Mouse (Mus musculus) limb, embryonic 11.5 days (tissue): ENCODE measurements around the gene Cfap97d1. TPM values are rescaled to one million over a fixed set of nuclear protein-coding genes. Genes with fewer than 3 reads are reported as not detected.

ENCODE experiments used
- ATAC-seq: fragments of 200-750 bp; cut with Nextera tagmentation; 2 replicates; pipeline ENCODE4 v1.8.0; 2017; ENCODE audit warnings: low read depth; ENCODE audit not compliant: insufficient number of reproducible peaks, low FRiP score, low TSS enrichment
- DNase-seq: peaks from one replicate; pipeline ENCODE4 v3.0.0-alpha.2; 2015; ENCODE audit warnings: low spot score
- H3K27ac ChIP-seq: fragments of 300-500 bp; sonication (generic); replicated peaks from 2 replicates; pipeline ENCODE4 v1.5.1; 2014; ENCODE audit warnings: low read depth, mild to moderate bottlenecking, low read length
- H3K27me3 ChIP-seq: fragments of 300-500 bp; sonication (generic); 2 replicates; pipeline ENCODE4 v1.6.1; 2014; ENCODE audit warnings: mild to moderate bottlenecking, low read length, mixed read lengths; ENCODE audit not compliant: control insufficient read depth, insufficient read depth
- H3K36me3 ChIP-seq: fragments of 300-500 bp; sonication (generic); 2 replicates; pipeline ENCODE4 v1.6.1; 2014; ENCODE audit warnings: mild to moderate bottlenecking, low read length, moderate library complexity, mixed read lengths; ENCODE audit not compliant: control insufficient read depth, insufficient read depth
- H3K4me1 ChIP-seq: fragments of 300-500 bp; sonication (generic); 2 replicates; pipeline ENCODE4 v1.6.1; 2014; ENCODE audit warnings: low read length, mixed read lengths; ENCODE audit not compliant: control insufficient read depth, insufficient read depth
- H3K4me2 ChIP-seq: fragments of 300-500 bp; sonication (generic); 2 replicates; pipeline ENCODE4 v1.6.1; 2014; ENCODE audit warnings: low read depth, mild to moderate bottlenecking, moderate library complexity; ENCODE audit not compliant: severe bottlenecking
- H3K4me3 ChIP-seq: fragments of 300-500 bp; sonication (generic); 2 replicates; pipeline ENCODE4 v1.5.1; 2014; ENCODE audit warnings: low read depth, low read length
- H3K9ac ChIP-seq: fragments of 300-500 bp; sonication (generic); 2 replicates; pipeline ENCODE4 v1.6.1; 2014; ENCODE audit warnings: mild to moderate bottlenecking, low read length
- H3K9me3 ChIP-seq: fragments of 300-500 bp; sonication (generic); 2 replicates; pipeline ENCODE4 v1.6.1; 2016; ENCODE audit warnings: low read length; ENCODE audit not compliant: control insufficient read depth
- WGBS: fragments of 180-500 bp; shearing (Covaris S2); extraction: QIAGEN DNeasy Blood & Tissue Kit; methylation state at CpG from one replicate; pipeline ENCODE4 v1.1.7; 2014; 5-methylcytosine and 5-hydroxymethylcytosine counted together
- polyA plus RNA-seq: library from polyadenylated mRNA; unstranded; fragments of >200 nt; fragmentation: Nextera tagmentation; extraction: Ambion mirVana; gene quantifications from 2 replicates; pipeline ENCODE4 v1.2.1, GENCODE M21; 2014

The Cfap97d1 gene
- polyA plus RNA-seq, 1 experiment from 2014 or later: not detected

- WGBS: under 1% methylated on average over 5 of the region's 5 CpGs
- Histone ChIP-seq H3K9ac (no peak overlapping the region), H3K4me3 (no peak overlapping the region), H3K27ac (no peak overlapping the region), H3K4me2 (no peak overlapping the region), H3K27me3 (peaks cover 33% of the 10 kb centered on the region), H3K36me3 (no peaks in the 10 kb centered on the region), H3K4me1 (peaks cover 32% of the 10 kb centered on the region), H3K9me3 (no peaks in the 10 kb centered on the region)
- DNase-seq: peak; percentile 90
- ATAC-seq: no peak
Observed at GRCm38 (mm10) chr11:101968791-101969190, 15.3 kb upstream of the Cfap97d1 start.

GRCm38 (mm10) chr11:101969835-101970234 lies 14.2 kb upstream of the Cfap97d1 start:
- ATAC-seq (no peak), DNase-seq (no peak)
- WGBS: 77% methylated on average over 13 of the region's 13 CpGs

GRCm38 (mm10) chr11:101971410-101971809 lies 12.7 kb upstream of the Cfap97d1 start:
- Histone ChIP-seq H3K4me2 (no peak overlapping the region), H3K9me3 (no peaks in the 10 kb centered on the region), H3K27me3 (peaks cover 7% of the 10 kb centered on the region), H3K27ac (no peak overlapping the region), H3K9ac (no peak overlapping the region), H3K36me3 (no peaks in the 10 kb centered on the region; the same call in 1 of the 2 replicates), H3K4me3 (no peak overlapping the region), H3K4me1 (peaks cover 32% of the 10 kb centered on the region)
- no peak for ATAC-seq
- WGBS: 38% methylated on average over 3 of the region's 3 CpGs
- DNase-seq: peak; percentile 48

More at GRCm38 (mm10) chr11:101969835-101970234, 14.2 kb upstream of the Cfap97d1 start:
- Histone ChIP-seq H3K4me1 (peaks cover 35% of the 10 kb centered on the region), H3K36me3 (no peaks in the 10 kb centered on the region), H3K9me3 (no peaks in the 10 kb centered on the region), H3K27me3 (peaks cover 23% of the 10 kb centered on the region), H3K4me2 (no peak overlapping the region), H3K4me3 (no peak overlapping the region), H3K27ac (no peak overlapping the region), H3K9ac (no peak overlapping the region)

- H3K9me3 ChIP-seq: no peaks in the 10 kb centered on the region
- 60% methylated on average over 3 of the region's 3 CpGs for WGBS
- H3K9ac ChIP-seq: no peak overlapping the region
- peaks cover 27% of the 10 kb centered on the region for H3K4me1 ChIP-seq
- H3K27me3 ChIP-seq: peaks cover under 1% of the 10 kb centered on the region
- H3K4me2 ChIP-seq: no peak overlapping the region
- no peak overlapping the region for H3K4me3 ChIP-seq
- DNase-seq: no peak
- H3K36me3 ChIP-seq: no peaks in the 10 kb centered on the region; the same call in 1 of the 2 replicates
- no peak overlapping the region for H3K27ac ChIP-seq
- no peak for ATAC-seq
Observed at GRCm38 (mm10) chr11:101972097-101972496, 12.0 kb upstream of the Cfap97d1 start.

GRCm38 (mm10) chr11:101972651-101973050 lies 11.4 kb upstream of the Cfap97d1 start:
- Histone ChIP-seq H3K4me3 (no peak overlapping the region), H3K4me2 (no peak overlapping the region), H3K36me3 (no peaks in the 10 kb centered on the region; the same call in 1 of the 2 replicates), H3K9ac (no peak overlapping the region; the same call in 1 of the 2 replicates), H3K27ac (no peak overlapping the region), H3K4me1 (peaks cover 23% of the 10 kb centered on the region), H3K27me3 (no peaks in the 10 kb centered on the region; the same call in 1 of the 2 replicates), H3K9me3 (no peaks in the 10 kb centered on the region)
- ATAC-seq: no peak
- DNase-seq: no peak
- 88% methylated on average over 5 of the region's 5 CpGs for WGBS

- Histone ChIP-seq H3K9me3 (no peaks in the 10 kb centered on the region), H3K36me3 (no peaks in the 10 kb centered on the region; the same call in 1 of the 2 replicates), H3K27ac (0 out of 2 replicates have a peak overlapping the region, but pooled peaks have one; percentile 8), H3K4me2 (no peak overlapping the region; the same call in 1 of the 2 replicates), H3K9ac (no peak overlapping the region), H3K4me1 (peaks cover 20% of the 10 kb centered on the region), H3K4me3 (no peak overlapping the region), H3K27me3 (no peaks in the 10 kb centered on the region)
- WGBS: 57% methylated on average over 9 of the region's 9 CpGs
- ATAC-seq: no peak
- no peak for DNase-seq
Observed at GRCm38 (mm10) chr11:101973496-101973895, 10.6 kb upstream of the Cfap97d1 start.

GRCm38 (mm10) chr11:101974181-101974580 lies 9.9 kb upstream of the Cfap97d1 start:
- DNase-seq: no peak
- Histone ChIP-seq H3K4me3 (no peak overlapping the region), H3K36me3 (no peaks in the 10 kb centered on the region; the same call in 1 of the 2 replicates), H3K9me3 (no peaks in the 10 kb centered on the region), H3K4me2 (no peak overlapping the region), H3K4me1 (peaks cover 19% of the 10 kb centered on the region), H3K27ac (no peak overlapping the region), H3K27me3 (no peaks in the 10 kb centered on the region), H3K9ac (no peak overlapping the region)
- WGBS: 35% methylated on average over 6 of the region's 6 CpGs
- no peak for ATAC-seq

- no peaks in the 10 kb centered on the region for H3K27me3 ChIP-seq
- ATAC-seq (no peak), DNase-seq (peak; percentile 43)
- no peak overlapping the region for H3K4me2 ChIP-seq
- peaks cover 19% of the 10 kb centered on the region for H3K4me1 ChIP-seq
- H3K4me3 ChIP-seq: no peak overlapping the region
- no peaks in the 10 kb centered on the region; the same call in 1 of the 2 replicates for H3K36me3 ChIP-seq
- H3K9ac ChIP-seq: no peak overlapping the region
- H3K27ac ChIP-seq: no peak overlapping the region
- WGBS: 52% methylated on average over 9 of the region's 9 CpGs
- H3K9me3 ChIP-seq: no peaks in the 10 kb centered on the region
Observed at GRCm38 (mm10) chr11:101974923-101975322, 9.2 kb upstream of the Cfap97d1 start.

GRCm38 (mm10) chr11:101976949-101977348 lies 7.1 kb upstream of the Cfap97d1 start:
- Histone ChIP-seq H3K36me3 (no peaks in the 10 kb centered on the region; the same call in 1 of the 2 replicates), H3K9ac (no peak overlapping the region)
- 91% methylated on average over 7 of the region's 7 CpGs for WGBS

More at GRCm38 (mm10) chr11:101976949-101977348, 7.1 kb upstream of the Cfap97d1 start:
- no peak overlapping the region for H3K4me2 ChIP-seq
- no peak overlapping the region for H3K4me3 ChIP-seq
- peaks cover 19% of the 10 kb centered on the region for H3K4me1 ChIP-seq
- H3K27ac ChIP-seq: no peak overlapping the region
- H3K27me3 ChIP-seq: no peaks in the 10 kb centered on the region
- ATAC-seq (no peak), DNase-seq (no peak)
- H3K9me3 ChIP-seq: no peaks in the 10 kb centered on the region
